Mouse (Mus musculus): ENCODE results near the gene Sipa1l2. TPM values are rescaled to one million over a fixed set of nuclear protein-coding genes. Genes with fewer than 3 reads are reported as not detected.
A peak's percentile ranks its signal among the peaks of the same experiment; 100 is the strongest.

Gene Sipa1l2
- polyA plus RNA-seq, 1 experiment from 2014 or later, result 4.7 TPM

DNA sequence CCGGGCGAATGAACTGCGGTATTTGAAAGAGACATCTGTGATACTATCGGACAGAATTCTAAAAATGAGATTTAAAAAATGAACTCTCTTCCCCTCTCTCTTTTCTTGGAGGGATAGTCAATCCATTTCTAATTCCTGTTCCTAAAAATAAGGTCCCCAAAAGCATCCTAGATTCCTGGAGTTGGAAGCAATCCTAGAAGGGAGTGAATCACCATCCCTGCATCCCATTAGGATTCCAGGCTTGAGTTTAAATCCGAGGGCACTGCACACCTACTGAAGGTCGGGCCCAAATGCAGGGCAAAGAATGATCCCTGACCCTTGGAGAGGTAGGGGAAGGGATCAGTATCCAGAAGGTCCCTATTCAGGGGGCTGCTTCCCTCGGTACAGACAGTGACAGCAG is 17.0 kb upstream of the Sipa1l2 start:
- ATAC-seq (replicated peaks; ENCODE audit: low FRiP score), result no peak
- Histone ChIP-seq H3K9ac (ENCODE audit: low read depth, low read length) (no peak overlapping the region), H3K27me3 (replicated peaks; ENCODE audit: control insufficient read depth, insufficient read depth, low read length) (no peaks in the 10 kb centered on the region), H3K36me3 (ENCODE audit: control insufficient read depth, insufficient read depth, low read length) (no peaks in the 10 kb centered on the region), H3K4me1 (replicated peaks; ENCODE audit: control insufficient read depth, insufficient read depth, low read length) (no peaks in the 10 kb centered on the region), H3K4me2 (no peak overlapping the region), H3K9me3 (ENCODE audit: control insufficient read depth, low read length) (no peaks in the 10 kb centered on the region), H3K4me3 (ENCODE audit: low read depth, low read length) (no peak overlapping the region), H3K27ac (ENCODE audit: low read depth, low read length) (no peak overlapping the region)
- DNase-seq (ENCODE audit: low spot score), result no peak
- WGBS, result 80% methylated on average over 7 of the region's 7 CpGs

DNA sequence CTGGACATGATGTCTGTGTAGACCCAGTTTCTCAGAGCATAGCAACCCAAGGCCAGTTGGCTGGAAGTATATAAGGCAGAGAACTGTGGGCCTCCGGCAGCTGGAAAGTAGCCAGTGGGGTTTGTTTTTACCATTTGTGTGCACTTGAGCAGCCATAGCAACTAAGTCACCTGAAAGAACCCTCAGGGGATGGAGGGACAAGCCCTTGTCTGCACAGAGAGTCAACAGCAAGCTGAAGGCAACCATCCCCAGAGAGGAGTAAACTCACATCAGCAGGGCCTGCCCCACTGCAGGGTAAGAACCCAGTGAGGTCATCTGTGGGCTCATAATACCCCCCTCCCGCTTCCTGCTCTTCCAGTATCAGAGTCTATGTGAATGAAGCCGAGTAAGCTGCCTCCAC is 14.7 kb upstream of the Sipa1l2 start:
- WGBS, result 63% methylated on average over 3 of the region's 3 CpGs
- no peak overlapping the region for H3K4me3 ChIP-seq (ENCODE audit: low read depth, low read length)
- no peaks in the 10 kb centered on the region for H3K4me1 ChIP-seq (replicated peaks; ENCODE audit: control insufficient read depth, insufficient read depth, low read length)
- ATAC-seq (replicated peaks; ENCODE audit: low FRiP score) (no peak), DNase-seq (ENCODE audit: low spot score) (no peak)
- H3K9ac ChIP-seq (ENCODE audit: low read depth, low read length), result no peak overlapping the region
- no peaks in the 10 kb centered on the region for H3K9me3 ChIP-seq (ENCODE audit: control insufficient read depth, low read length)
- no peaks in the 10 kb centered on the region for H3K27me3 ChIP-seq (replicated peaks; ENCODE audit: control insufficient read depth, insufficient read depth, low read length)
- no peaks in the 10 kb centered on the region for H3K36me3 ChIP-seq (ENCODE audit: control insufficient read depth, insufficient read depth, low read length)
- H3K27ac ChIP-seq (ENCODE audit: low read depth, low read length), result no peak overlapping the region
- no peak overlapping the region for H3K4me2 ChIP-seq

DNA sequence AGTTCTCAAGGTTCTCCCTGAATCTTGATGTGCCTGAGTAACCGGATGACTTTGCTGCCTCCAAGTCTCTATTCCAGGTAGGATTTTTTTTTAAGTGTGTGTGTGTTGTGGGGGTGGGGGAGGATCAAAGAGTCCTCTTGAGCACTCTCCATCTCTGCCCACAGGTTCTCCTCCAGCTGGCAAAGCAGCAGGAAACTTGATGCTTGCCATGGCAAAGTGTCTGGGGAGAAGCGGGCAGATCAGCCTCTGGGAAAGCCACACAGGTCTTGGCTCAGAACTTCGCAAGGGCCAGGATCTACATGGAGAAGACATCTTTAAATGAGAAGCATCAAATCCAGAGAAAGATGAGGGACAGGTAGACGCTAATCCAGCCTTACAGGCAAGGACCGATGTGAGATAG is 10.8 kb upstream of the Sipa1l2 start:
- DNase-seq (ENCODE audit: low spot score), result no peak
- peaks cover 2% of the 10 kb centered on the region; the same call in 1 of the 2 replicates for H3K9me3 ChIP-seq (ENCODE audit: control insufficient read depth, low read length)
- no peaks in the 10 kb centered on the region for H3K27me3 ChIP-seq (replicated peaks; ENCODE audit: control insufficient read depth, insufficient read depth, low read length)
- no peak overlapping the region for H3K4me3 ChIP-seq (ENCODE audit: low read depth, low read length)
- H3K9ac ChIP-seq (ENCODE audit: low read depth, low read length), result no peak overlapping the region
- no peak overlapping the region for H3K27ac ChIP-seq (ENCODE audit: low read depth, low read length)
- no peaks in the 10 kb centered on the region for H3K4me1 ChIP-seq (replicated peaks; ENCODE audit: control insufficient read depth, insufficient read depth, low read length)
- no peak overlapping the region for H3K4me2 ChIP-seq
- ATAC-seq (replicated peaks; ENCODE audit: low FRiP score), result no peak
- 87% methylated on average over 5 of the region's 5 CpGs for WGBS
- no peaks in the 10 kb centered on the region for H3K36me3 ChIP-seq (ENCODE audit: control insufficient read depth, insufficient read depth, low read length)

DNA sequence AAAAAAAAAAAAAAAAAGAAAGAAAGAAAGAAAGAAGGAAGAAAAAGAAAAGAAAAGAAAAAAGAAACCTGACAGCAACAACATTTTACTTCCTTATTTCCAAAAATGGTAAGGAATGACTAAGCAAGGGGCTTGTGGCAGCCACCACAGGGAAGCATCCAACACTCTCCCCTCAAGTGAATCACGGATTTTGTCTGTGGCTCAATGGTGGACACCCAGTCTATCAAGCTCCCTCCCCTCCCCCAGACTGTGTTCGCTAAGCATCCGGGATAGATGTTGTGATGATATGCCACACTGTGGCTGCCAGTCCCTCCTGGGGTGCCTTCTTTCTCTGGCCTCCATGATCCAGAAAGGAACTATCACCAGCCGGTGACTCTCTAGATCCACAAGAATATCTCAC is 6.5 kb upstream of the Sipa1l2 start:
- WGBS, result 57% methylated on average over 4 of the region's 4 CpGs
- Histone ChIP-seq H3K27ac (ENCODE audit: low read depth, low read length) (no peak overlapping the region), H3K36me3 (ENCODE audit: control insufficient read depth, insufficient read depth, low read length) (no peaks in the 10 kb centered on the region), H3K4me3 (ENCODE audit: low read depth, low read length) (no peak overlapping the region), H3K27me3 (replicated peaks; ENCODE audit: control insufficient read depth, insufficient read depth, low read length) (no peaks in the 10 kb centered on the region), H3K9me3 (ENCODE audit: control insufficient read depth, low read length) (peaks cover 2% of the 10 kb centered on the region; the same call in 1 of the 2 replicates), H3K9ac (ENCODE audit: low read depth, low read length) (no peak overlapping the region), H3K4me2 (no peak overlapping the region), H3K4me1 (replicated peaks; ENCODE audit: control insufficient read depth, insufficient read depth, low read length) (no peaks in the 10 kb centered on the region)
- no peak for ATAC-seq (replicated peaks; ENCODE audit: low FRiP score)
- DNase-seq (ENCODE audit: low spot score), result no peak

DNA sequence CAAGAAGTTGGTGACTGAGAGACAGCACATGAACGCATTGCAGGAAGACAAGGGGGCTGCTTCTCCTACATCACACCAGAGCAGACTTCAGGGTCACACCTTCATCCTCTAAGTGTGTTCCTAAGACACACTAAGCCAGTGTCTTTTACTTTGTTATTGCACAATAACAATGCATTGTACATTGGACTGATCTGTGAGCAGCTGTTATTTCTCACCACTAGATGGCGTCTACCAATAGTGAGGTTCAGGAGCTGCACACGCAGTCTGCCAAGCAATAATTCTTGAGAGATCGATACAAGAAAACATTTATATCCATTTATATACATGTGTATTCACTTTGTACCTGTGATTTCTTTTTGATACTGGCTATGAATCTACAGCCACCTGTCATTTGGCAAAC is 4.7 kb upstream of the Sipa1l2 start:
- peaks cover 2% of the 10 kb centered on the region; the same call in 1 of the 2 replicates for H3K9me3 ChIP-seq (ENCODE audit: control insufficient read depth, low read length)
- no peak for DNase-seq (ENCODE audit: low spot score)
- H3K27ac ChIP-seq (ENCODE audit: low read depth, low read length), result no peak overlapping the region
- H3K4me2 ChIP-seq, result no peak overlapping the region
- no peaks in the 10 kb centered on the region for H3K27me3 ChIP-seq (replicated peaks; ENCODE audit: control insufficient read depth, insufficient read depth, low read length)
- H3K36me3 ChIP-seq (ENCODE audit: control insufficient read depth, insufficient read depth, low read length), result no peaks in the 10 kb centered on the region
- no peak overlapping the region for H3K9ac ChIP-seq (ENCODE audit: low read depth, low read length)
- no peak for ATAC-seq (replicated peaks; ENCODE audit: low FRiP score)
- peaks cover 7% of the 10 kb centered on the region for H3K4me1 ChIP-seq (replicated peaks; ENCODE audit: control insufficient read depth, insufficient read depth, low read length)
- no peak overlapping the region for H3K4me3 ChIP-seq (ENCODE audit: low read depth, low read length)
- WGBS, result 38% methylated on average over 4 of the region's 4 CpGs

DNA sequence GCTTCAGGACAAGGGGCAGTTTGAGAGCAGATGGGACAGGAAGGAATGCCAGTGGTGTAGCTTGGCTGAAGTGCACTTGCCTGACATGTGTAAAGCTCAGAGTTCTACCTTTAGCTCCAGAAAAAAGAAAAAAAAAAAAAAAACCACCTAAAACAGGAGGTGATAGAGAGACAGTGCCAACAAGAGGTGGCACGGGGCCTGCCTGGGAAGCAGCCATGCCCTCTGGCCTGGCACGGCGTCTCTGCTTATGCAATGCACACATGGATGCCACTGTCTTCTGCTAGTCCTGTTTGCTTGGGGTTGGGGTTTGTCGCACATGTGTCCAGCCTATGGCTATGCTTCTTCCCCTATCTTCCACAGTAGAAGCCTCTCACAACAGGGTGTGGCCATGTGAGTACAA is 2.6 kb upstream of the Sipa1l2 start:
- H3K36me3 ChIP-seq (ENCODE audit: control insufficient read depth, insufficient read depth, low read length), result no peaks in the 10 kb centered on the region
- 93% methylated on average over 4 of the region's 4 CpGs for WGBS

DNA sequence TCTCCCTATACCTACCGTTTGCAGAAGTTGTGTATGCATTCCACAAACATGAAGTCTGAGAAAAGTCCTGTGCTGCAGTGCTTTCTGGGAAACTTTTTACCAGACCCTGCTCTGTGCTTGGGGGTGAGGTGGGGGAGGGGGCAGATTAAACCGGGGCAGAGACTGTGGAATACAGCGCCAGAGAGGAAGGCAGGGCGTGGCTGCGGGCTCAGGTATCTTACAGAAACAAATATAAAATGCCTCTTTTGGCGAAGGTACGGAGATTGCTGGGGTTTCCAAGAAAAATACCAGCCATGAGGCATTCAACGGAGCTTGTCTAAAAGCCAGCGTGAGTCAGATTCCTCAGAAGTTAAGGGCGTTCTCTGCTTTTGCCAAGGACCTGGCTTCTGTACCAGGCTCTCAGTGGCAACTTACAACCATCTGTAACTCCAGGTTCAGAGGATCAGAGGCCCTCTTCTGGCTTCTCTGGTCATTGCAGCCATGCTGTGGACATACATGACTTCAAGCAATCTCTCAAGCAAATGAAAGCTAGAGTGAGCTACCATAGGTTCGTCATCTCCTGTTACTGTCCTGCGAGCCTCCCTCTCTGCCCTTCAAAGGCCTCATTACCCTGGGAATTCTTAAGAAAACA is 1.3 kb upstream of the Sipa1l2 start:
- peak overlapping the region; percentile 93 for H3K4me2 ChIP-seq
- WGBS, result 61% methylated on average over 12 of the region's 12 CpGs
- ATAC-seq (replicated peaks; ENCODE audit: low FRiP score) (no peak), DNase-seq (ENCODE audit: low spot score) (no peak)
- H3K27me3 ChIP-seq (replicated peaks; ENCODE audit: control insufficient read depth, insufficient read depth, low read length), result no peaks in the 10 kb centered on the region
- H3K36me3 ChIP-seq (ENCODE audit: control insufficient read depth, insufficient read depth, low read length), result no peaks in the 10 kb centered on the region
- H3K4me3 ChIP-seq (ENCODE audit: low read depth, low read length), result no peak overlapping the region
- no peaks in the 10 kb centered on the region for H3K9me3 ChIP-seq (ENCODE audit: control insufficient read depth, low read length)
- H3K9ac ChIP-seq (ENCODE audit: low read depth, low read length), result no peak overlapping the region
- H3K27ac ChIP-seq (ENCODE audit: low read depth, low read length), result no peak overlapping the region
- peaks cover 7% of the 10 kb centered on the region for H3K4me1 ChIP-seq (replicated peaks; ENCODE audit: control insufficient read depth, insufficient read depth, low read length)

More for the DNA sequence above, 2.6 kb upstream of the Sipa1l2 start:
- Histone ChIP-seq H3K27ac (ENCODE audit: low read depth, low read length) (no peak overlapping the region), H3K27me3 (replicated peaks; ENCODE audit: control insufficient read depth, insufficient read depth, low read length) (no peaks in the 10 kb centered on the region), H3K9me3 (ENCODE audit: control insufficient read depth, low read length) (no peaks in the 10 kb centered on the region), H3K4me2 (no peak overlapping the region), H3K4me3 (ENCODE audit: low read depth, low read length) (no peak overlapping the region), H3K4me1 (replicated peaks; ENCODE audit: control insufficient read depth, insufficient read depth, low read length) (peaks cover 7% of the 10 kb centered on the region), H3K9ac (ENCODE audit: low read depth, low read length) (no peak overlapping the region)
- no peak for DNase-seq (ENCODE audit: low spot score)
- ATAC-seq (replicated peaks; ENCODE audit: low FRiP score), result no peak

DNA sequence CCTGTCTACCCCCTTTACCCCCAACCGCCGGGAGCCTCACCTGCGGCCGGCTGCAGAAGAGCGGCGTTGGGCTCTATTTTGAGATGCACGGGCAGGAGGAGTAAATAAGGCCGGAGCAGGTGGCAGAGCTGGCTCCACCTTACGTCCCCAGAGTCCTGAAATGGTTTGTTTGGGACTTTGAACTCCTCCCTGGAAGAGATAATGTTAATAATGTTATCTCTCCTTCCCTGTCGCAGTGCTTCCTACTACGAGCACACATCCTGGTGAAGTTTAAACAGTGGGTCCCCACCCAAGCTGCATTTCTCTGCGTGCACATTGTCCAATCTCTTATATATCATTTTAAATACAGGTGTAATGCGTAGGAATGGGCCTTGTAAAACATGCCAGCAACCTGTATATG is 781 bp upstream of the Sipa1l2 start:
- Histone ChIP-seq H3K9me3 (ENCODE audit: control insufficient read depth, low read length) (no peaks in the 10 kb centered on the region), H3K27ac (ENCODE audit: low read depth, low read length) (no peak overlapping the region; the same call in 1 of the 2 replicates), H3K36me3 (ENCODE audit: control insufficient read depth, insufficient read depth, low read length) (no peaks in the 10 kb centered on the region), H3K4me1 (replicated peaks; ENCODE audit: control insufficient read depth, insufficient read depth, low read length) (peaks cover 7% of the 10 kb centered on the region), H3K4me3 (ENCODE audit: low read depth, low read length) (peak overlapping the region; percentile 68), H3K27me3 (replicated peaks; ENCODE audit: control insufficient read depth, insufficient read depth, low read length) (no peaks in the 10 kb centered on the region), H3K9ac (ENCODE audit: low read depth, low read length) (peak overlapping the region; percentile 69), H3K4me2 (peak overlapping the region; percentile 93)
- DNase-seq (ENCODE audit: low spot score) (no peak), ATAC-seq (replicated peaks; ENCODE audit: low FRiP score) (no peak; the same call in 1 of the 2 replicates)
- 10% methylated on average over 13 of the region's 13 CpGs for WGBS

DNA sequence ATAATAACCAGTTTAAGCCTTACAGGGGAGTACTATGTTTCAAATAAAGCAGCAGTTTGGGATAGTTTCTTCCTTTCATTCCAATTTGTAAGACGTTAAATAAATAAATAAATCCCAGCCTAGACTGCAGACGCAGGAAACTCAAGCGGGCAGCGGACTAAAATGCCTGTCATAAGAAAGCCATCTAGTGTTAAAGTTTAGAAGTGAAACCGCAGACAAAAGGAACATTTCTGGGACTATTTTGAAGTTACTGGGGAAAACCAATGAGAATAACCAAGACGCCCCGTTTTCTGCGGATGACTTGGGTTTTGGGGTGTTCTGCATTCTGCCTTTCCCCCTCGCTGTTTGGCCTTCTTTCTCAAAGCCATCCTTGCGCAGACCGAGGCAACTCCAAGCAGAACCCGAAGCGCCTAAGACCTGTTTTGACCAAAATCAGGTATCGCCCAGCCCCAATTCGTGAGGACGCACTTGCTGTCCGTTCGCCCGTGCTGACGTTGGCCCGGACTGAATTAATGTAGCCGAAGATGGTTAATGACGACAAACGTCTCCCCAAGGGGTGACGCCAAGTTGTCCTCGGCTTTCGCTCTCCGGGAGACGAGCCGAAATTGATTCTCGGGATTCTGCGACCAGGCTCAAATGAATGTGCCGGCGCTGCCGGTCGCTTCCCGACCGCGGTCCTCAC is 616 bp downstream of the Sipa1l2 start:
- WGBS, result under 1% methylated on average over 39 of the region's 39 CpGs
- peak; percentile 71 for DNase-seq (ENCODE audit: low spot score)
- Histone ChIP-seq H3K36me3 (ENCODE audit: control insufficient read depth, insufficient read depth, low read length) (no peaks in the 10 kb centered on the region), H3K4me2 (peak overlapping the region; percentile 93), H3K27me3 (replicated peaks; ENCODE audit: control insufficient read depth, insufficient read depth, low read length) (no peaks in the 10 kb centered on the region), H3K4me3 (ENCODE audit: low read depth, low read length) (peak overlapping the region; percentile 68), H3K9me3 (ENCODE audit: control insufficient read depth, low read length) (no peaks in the 10 kb centered on the region), H3K9ac (ENCODE audit: low read depth, low read length) (peak overlapping the region; percentile 68), H3K27ac (ENCODE audit: low read depth, low read length) (no peak overlapping the region), H3K4me1 (replicated peaks; ENCODE audit: control insufficient read depth, insufficient read depth, low read length) (peaks cover 7% of the 10 kb centered on the region)
- ATAC-seq (replicated peaks; ENCODE audit: low FRiP score), result peak; percentile 5; the same call in 1 of the 2 replicates

Data from liver, embryonic 11.5 days (tissue).